Mouse (Mus musculus): ENCODE data around the gene Mmp3.
"Not testable (repeated sequence)": the region's sequence is repeated elsewhere in the genome, so short reads cannot be mapped to it uniquely, and the experiment has no call there.

Mmp3 gene

GRCm38 (mm10) chr9:7445522-7445921 lies at the start of gene Mmp3:
Gene Mmp3, plus strand, starts transcription at chr9:7445822.
- DNase-seq (ENCODE audit: low read depth) = no peak

- not testable (repeated sequence) for DNase-seq (ENCODE audit: low read depth)
Observed at GRCm38 (mm10) chr9:7396556-7396955, 49.1 kb upstream of the Mmp3 start.

- no peak for DNase-seq (ENCODE audit: low read depth)
Observed at GRCm38 (mm10) chr9:7453302-7453701, 7.7 kb downstream of the Mmp3 start.

GRCm38 (mm10) chr9:7470262-7470661 lies 24.6 kb downstream of the Mmp3 start:
- DNase-seq (ENCODE audit: low read depth) = no peak

GRCm38 (mm10) chr9:7483684-7484394 lies 38.2 kb downstream of the Mmp3 start:
- no peak for DNase-seq (ENCODE audit: low read depth)

GRCm38 (mm10) chr9:7501138-7501537 lies 55.5 kb downstream of the Mmp3 start:
- peak; percentile 52 for DNase-seq (ENCODE audit: low read depth)

GRCm38 (mm10) chr9:7502051-7502450 lies 56.4 kb downstream of the Mmp3 start, which contains the start of gene Mmp10:
Gene Mmp10, plus strand, starts transcription at chr9:7502352.
- peak; percentile 14 for DNase-seq (ENCODE audit: low read depth)

Data from induced T-regulatory cell, adult 2 months (primary cell).